Mouse (Mus musculus) kidney, adult 2 months (tissue): Measurements from ENCODE around the gene Ash1l.

Experiments
- CTCF ChIP-seq: fragments of 200-500 bp; conservative IDR thresholded peaks from 2 replicates; pipeline ENCODE4 v1.5.1; 2011; ENCODE audit warnings: low read depth, mild to moderate bottlenecking, control low read depth, low read length, moderate library complexity, mixed read lengths; ENCODE audit not compliant: insufficient read depth, insufficient read length
- POLR2A ChIP-seq: fragments of 200-500 bp; IDR thresholded peaks from one replicate; pipeline ENCODE4 v1.6.1; 2011; ENCODE audit warnings: low read depth, low read length, control low read depth

DNA sequence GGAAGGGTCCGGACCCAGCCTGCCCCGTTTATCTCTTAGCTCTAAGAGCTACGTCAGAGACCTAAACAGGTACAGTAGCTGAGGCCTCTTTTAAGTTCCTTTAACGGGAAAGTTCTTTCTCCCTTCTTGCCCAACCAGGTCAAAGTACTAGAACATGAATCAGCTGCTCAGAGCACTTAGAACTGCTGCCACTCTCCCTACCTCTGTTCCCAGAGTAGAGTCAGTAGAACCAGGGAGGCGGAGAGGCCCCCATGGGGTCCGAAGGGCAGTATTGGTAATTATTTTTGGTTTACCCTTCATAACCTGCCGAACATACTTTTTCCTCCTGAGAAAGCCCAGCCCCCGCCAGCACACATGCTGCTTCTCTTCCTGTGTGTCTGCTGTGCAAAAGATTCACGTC lies 127.0 kb downstream of the Ash1l start:
- TF ChIP-seq POLR2A (no peak), CTCF (no peak)
